Mouse (Mus musculus) limb, embryonic 14.5 days (tissue): ENCODE data around the gene Sgf29. TPM values are rescaled to one million over a fixed set of nuclear protein-coding genes. Genes with fewer than 3 reads are reported as not detected.

Experiments
- ATAC-seq: fragments of 200-750 bp; cut with Nextera tagmentation; 2 replicates; pipeline ENCODE4 v1.8.0; 2017; ENCODE audit warnings: low read depth, moderate number of reproducible peaks, moderate TSS enrichment; ENCODE audit not compliant: low FRiP score
- DNase-seq: peaks from one replicate; pipeline ENCODE4 v3.0.0-alpha.2; 2015; ENCODE audit warnings: low spot score
- H3K27ac ChIP-seq: fragments of 300-500 bp; sonication (generic); replicated peaks from 2 replicates; pipeline ENCODE4 v1.5.1; 2014; ENCODE audit warnings: low read depth, mild to moderate bottlenecking, low read length, moderate library complexity, mixed read lengths
- H3K27me3 ChIP-seq: fragments of 300-500 bp; sonication (generic); 2 replicates; pipeline ENCODE4 v1.6.1; 2014; ENCODE audit warnings: low read length, mixed read lengths; ENCODE audit not compliant: control insufficient read depth, insufficient read depth
- H3K36me3 ChIP-seq: fragments of 300-500 bp; sonication (generic); 2 replicates; pipeline ENCODE4 v1.6.1; 2014; ENCODE audit warnings: mild to moderate bottlenecking, low read length, moderate library complexity, mixed read lengths; ENCODE audit not compliant: control insufficient read depth, insufficient read depth
- H3K4me1 ChIP-seq: fragments of 300-500 bp; sonication (generic); 2 replicates; pipeline ENCODE4 v1.6.1; 2014; ENCODE audit warnings: antibody characterized with exemption, low read length, mixed read lengths; ENCODE audit not compliant: control insufficient read depth, insufficient read depth
- H3K4me2 ChIP-seq: fragments of 300-500 bp; sonication (generic); replicated peaks from 2 replicates; pipeline ENCODE4 v1.6.1; 2014; ENCODE audit warnings: low read depth, mild to moderate bottlenecking, low read length, moderate library complexity; ENCODE audit not compliant: severe bottlenecking
- H3K4me3 ChIP-seq: fragments of 300-500 bp; sonication (generic); replicated peaks from 2 replicates; pipeline ENCODE4 v1.5.1; 2014; ENCODE audit warnings: low read length
- H3K9ac ChIP-seq: fragments of 300-500 bp; sonication (generic); 2 replicates; pipeline ENCODE4 v1.6.1; 2014; ENCODE audit warnings: mild to moderate bottlenecking, low read depth, low read length, moderate library complexity; ENCODE audit not compliant: severe bottlenecking
- H3K9me3 ChIP-seq: fragments of 300-500 bp; sonication (generic); 2 replicates; pipeline ENCODE4 v1.6.1; 2016; ENCODE audit warnings: low read length; ENCODE audit not compliant: control insufficient read depth
- POLR2A ChIP-seq: fragments of 200-500 bp; IDR thresholded peaks from 2 replicates; pipeline ENCODE4 v1.8.0; 2012; ENCODE audit warnings: inconsistent platforms, mild to moderate bottlenecking, moderate library complexity, borderline replicate concordance; ENCODE audit not compliant: insufficient read depth, insufficient read length; ENCODE audit errors: extremely low read depth
- WGBS: fragments of 180-500 bp; shearing (Covaris S2); extraction: QIAGEN DNeasy Blood & Tissue Kit; methylation state at CpG from one replicate; pipeline ENCODE4 v1.1.7; 2014; 5-methylcytosine and 5-hydroxymethylcytosine counted together
- polyA plus RNA-seq, 2 experiments: library from polyadenylated mRNA; depleted of rRNA in 1 of 2; stranded (reverse) in 1 of 2; unstranded in 1 of 2; fragments of >200 nt; fragmentation: Nextera tagmentation in 1 of 2; extraction: Ambion mirVana in 1 of 2; gene quantifications; 2 replicates each; pipeline versions ENCODE4 v1.2.1 to v1.2.3; 2012 to 2014

The Sgf29 gene
- polyA plus RNA-seq, 2 experiments: 49.8 to 56.0 TPM

DNA sequence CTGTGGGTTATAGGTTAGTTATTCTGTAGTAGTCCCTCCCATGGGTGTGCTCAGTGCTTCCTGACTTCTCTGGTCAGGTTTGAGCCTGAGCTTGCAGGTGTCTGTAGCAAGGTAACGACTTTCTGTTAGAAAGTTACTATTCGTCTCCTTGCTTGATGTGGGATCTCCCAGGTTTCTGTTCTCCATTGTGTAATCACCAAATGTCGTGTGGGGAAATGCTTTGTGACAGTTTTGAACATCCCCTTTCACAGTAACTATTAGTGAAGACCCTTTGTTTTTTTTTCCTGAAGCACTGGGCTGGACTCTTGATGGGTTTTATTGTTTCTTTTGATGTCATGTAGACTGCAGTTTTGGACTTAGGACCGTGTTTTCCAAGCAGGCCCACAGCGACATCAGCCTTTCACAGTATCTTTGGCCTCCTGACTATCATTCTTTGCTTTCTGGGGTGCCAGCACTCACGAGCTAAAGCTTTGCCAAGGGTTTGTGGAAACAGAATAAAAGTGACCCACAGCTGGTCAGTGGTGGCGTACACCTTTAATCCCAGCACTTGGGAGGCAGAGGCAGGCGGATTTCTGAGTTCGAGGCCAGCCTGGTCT, 18.5 kb downstream of the Sgf29 start:
- ATAC-seq (no peak), DNase-seq (no peak)
- Histone ChIP-seq H3K27ac (no peak overlapping the region), H3K4me1 (no peaks in the 10 kb centered on the region), H3K27me3 (no peaks in the 10 kb centered on the region), H3K4me2 (no peak overlapping the region), H3K9me3 (no peaks in the 10 kb centered on the region), H3K4me3 (no peak overlapping the region), H3K36me3 (peaks cover 43% of the 10 kb centered on the region), H3K9ac (no peak overlapping the region)
- 82% methylated on average over 9 of the region's 9 CpGs for WGBS
- TF ChIP-seq POLR2A: no peak

DNA sequence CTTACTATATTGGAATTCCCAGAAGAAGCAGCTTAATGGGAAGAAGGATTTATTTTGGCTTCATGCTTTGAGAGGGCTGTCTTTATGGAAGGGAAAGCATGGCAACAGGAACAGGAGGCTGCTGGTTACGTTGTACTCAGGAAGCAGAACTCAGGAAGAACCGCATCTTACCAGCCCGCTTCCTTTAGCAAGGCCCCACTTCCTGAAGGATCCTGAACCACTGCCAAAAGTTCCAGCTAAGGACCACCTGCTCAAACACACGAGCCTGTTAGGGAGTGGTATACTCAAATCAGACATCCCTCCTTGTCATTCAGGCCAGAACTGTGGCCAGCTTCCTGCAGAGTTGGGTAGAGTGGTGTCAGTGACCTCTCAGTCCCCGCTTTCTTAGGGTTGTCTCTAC, 19.3 kb downstream of the Sgf29 start:
- WGBS: 65% methylated on average over 5 of the region's 5 CpGs
- no peak overlapping the region for H3K4me2 ChIP-seq
- no peak overlapping the region for H3K4me3 ChIP-seq
- H3K36me3 ChIP-seq: peaks cover 36% of the 10 kb centered on the region
- no peak for DNase-seq
- no peak for ATAC-seq
- TF ChIP-seq POLR2A: no peak
- no peak overlapping the region; the same call in 1 of the 2 replicates for H3K27ac ChIP-seq
- H3K4me1 ChIP-seq: no peaks in the 10 kb centered on the region
- no peaks in the 10 kb centered on the region for H3K27me3 ChIP-seq
- H3K9me3 ChIP-seq: no peaks in the 10 kb centered on the region
- H3K9ac ChIP-seq: no peak overlapping the region

DNA sequence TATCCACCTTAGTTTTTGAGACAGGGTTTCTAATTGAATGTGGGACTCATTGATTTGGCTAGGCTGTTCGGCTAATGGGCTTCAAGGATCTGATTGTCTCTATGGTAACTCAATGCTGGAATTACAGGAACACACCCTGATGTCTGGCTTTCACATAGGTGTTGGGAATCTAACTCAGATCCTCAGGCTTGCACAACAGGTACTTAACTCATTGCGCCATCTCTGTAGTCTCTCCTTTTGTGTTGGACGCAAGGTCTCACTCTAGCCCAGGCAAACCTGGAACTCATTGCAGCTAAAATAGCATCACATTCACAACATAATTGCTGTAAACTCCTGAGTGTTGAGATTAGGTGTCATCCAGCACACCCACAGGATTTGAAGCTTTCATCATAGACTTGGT, 21.0 kb downstream of the Sgf29 start:
- Histone ChIP-seq H3K4me3 (no peak overlapping the region), H3K4me2 (no peak overlapping the region), H3K9me3 (no peaks in the 10 kb centered on the region), H3K36me3 (peaks cover 27% of the 10 kb centered on the region), H3K27ac (no peak overlapping the region), H3K27me3 (no peaks in the 10 kb centered on the region), H3K4me1 (no peaks in the 10 kb centered on the region), H3K9ac (no peak overlapping the region)
- DNase-seq (no peak), ATAC-seq (no peak)
- no peak for TF ChIP-seq POLR2A
- WGBS: 86% methylated on average over 3 of the region's 3 CpGs

GRCm38 (mm10) chr7:126672111-126672510, 23.0 kb downstream of the Sgf29 start:
- H3K4me2 ChIP-seq: no peak overlapping the region
- H3K27ac ChIP-seq: no peak overlapping the region
- no peak overlapping the region for H3K9ac ChIP-seq
- ATAC-seq (no peak), DNase-seq (no peak)
- peaks cover 26% of the 10 kb centered on the region for H3K36me3 ChIP-seq
- no peaks in the 10 kb centered on the region for H3K9me3 ChIP-seq
- no peak overlapping the region for H3K4me3 ChIP-seq
- 92% methylated on average over 9 of the region's 9 CpGs for WGBS
- H3K4me1 ChIP-seq: no peaks in the 10 kb centered on the region
- no peak for TF ChIP-seq POLR2A
- H3K27me3 ChIP-seq: no peaks in the 10 kb centered on the region

DNA sequence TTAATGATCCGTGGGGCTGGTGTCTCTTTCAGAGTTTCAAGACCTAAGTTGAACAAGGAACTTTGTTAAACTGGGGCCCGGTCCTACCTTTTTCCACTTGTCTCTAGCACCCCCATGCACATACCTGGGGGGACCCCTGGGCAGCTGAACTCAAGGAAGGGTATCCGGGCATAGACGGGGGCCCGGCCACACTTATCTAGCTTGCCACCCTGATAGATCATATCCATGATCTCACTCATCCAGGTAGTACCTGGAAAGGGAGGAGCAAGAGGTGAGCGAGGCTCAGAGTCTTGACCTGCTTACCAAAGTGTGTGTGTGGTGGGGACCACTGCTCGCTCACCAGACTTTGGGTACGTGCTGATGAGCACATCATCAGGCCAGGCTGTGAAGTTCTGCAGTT, 26.0 kb downstream of the Sgf29 start:
- Histone ChIP-seq H3K9ac (no peak overlapping the region), H3K4me3 (no peak overlapping the region), H3K36me3 (peaks cover 23% of the 10 kb centered on the region), H3K27me3 (no peaks in the 10 kb centered on the region), H3K4me2 (no peak overlapping the region), H3K27ac (no peak overlapping the region), H3K9me3 (no peaks in the 10 kb centered on the region), H3K4me1 (no peaks in the 10 kb centered on the region)
- ATAC-seq (no peak), DNase-seq (no peak)
- WGBS: 96% methylated on average over 8 of the region's 8 CpGs
- no peak for TF ChIP-seq POLR2A

DNA sequence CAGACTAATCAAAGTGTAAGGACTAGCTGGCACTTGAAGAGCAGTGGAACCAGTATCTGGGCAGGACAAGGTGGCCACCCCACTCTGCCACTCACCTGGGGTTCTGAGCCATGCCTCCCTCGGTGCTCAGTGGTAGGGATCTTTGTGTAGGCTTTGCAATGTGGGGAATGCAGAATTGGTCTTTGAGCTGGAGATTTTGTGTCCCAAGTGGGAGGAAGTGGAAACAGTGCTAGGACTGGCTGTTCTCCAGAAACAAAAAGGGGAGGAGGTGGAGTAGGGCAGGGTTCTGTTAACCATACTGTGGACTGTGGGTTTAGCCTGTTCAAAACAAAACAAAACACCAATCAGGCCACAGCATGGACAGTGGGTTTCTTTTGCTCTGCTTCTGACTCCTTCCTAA, 27.1 kb downstream of the Sgf29 start, which contains the start of gene Sult1a1:
Gene Sult1a1, minus strand, starts transcription at position 226 of the 400 bp plus-strand sequence.
- Histone ChIP-seq H3K27me3 (no peaks in the 10 kb centered on the region), H3K27ac (0 out of 2 replicates have a peak within 1 kb of the TSS, but pooled peaks have one; percentile 10), H3K9ac (no peak within 1 kb of the TSS), H3K4me3 (no peak within 1 kb of the TSS), H3K4me1 (no peaks in the 10 kb centered on the region), H3K36me3 (peaks cover 17% of the 10 kb centered on the region), H3K9me3 (no peaks in the 10 kb centered on the region), H3K4me2 (no peak within 1 kb of the TSS)
- DNase-seq (peak; percentile 20), ATAC-seq (0 out of 2 replicates have a peak, but pooled peaks have one; percentile 37)
- WGBS: 58% methylated on average over 1 of the region's 1 CpGs
- TF ChIP-seq POLR2A: no peak
